8 mouse cellular contexts compared by ENCODE assay signal in the genomic region with DNA sequence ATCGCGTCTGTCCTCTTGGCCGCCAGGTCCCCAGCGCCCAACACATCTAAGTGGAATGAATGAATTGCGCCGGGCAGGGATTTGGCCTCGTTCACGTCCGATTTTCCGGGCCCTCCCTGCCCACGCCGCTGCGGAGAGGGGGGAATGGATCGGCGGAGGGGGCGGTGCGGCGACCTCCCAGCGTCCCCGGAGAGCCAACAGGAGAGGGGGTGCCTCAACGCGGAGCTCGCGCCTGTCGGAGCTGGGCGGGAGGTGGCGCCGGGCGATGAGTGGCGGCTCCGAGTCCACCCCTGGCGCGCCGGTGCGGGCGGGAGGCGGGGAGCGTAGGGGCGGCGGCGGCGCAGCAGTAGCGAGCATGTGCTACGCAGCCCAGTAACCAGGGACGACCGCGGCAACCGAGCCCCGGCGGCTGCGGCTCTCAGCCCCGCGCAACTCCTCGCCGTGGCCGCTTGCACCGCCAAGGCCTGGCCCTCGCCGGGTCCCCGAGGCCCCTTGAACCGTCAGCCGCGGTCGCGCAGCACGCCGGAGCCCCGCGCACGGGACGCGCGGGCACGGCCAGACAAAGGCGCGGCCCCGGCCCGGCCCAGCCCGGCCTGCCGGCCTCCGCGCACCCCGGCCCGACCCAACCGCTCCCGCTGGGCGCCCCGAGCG. TPM values are rescaled to one million over a fixed set of nuclear protein-coding genes. Genes with fewer than 3 reads are reported as not detected.
DNase-seq lines count a peak whose midpoint lies in the region; ATAC-seq lines count a peak whose summit lies in the region.

A gene (plus strand): TSS at position 333 of the 651 bp plus-strand sequence.

- H3K9me3 ChIP-seq in forebrain, embryonic 10.5 days = no peaks in the 10 kb centered on the region
- no peaks in the 10 kb centered on the region for H3K9me3 ChIP-seq in heart, embryonic 13.5 days
- no peaks in the 10 kb centered on the region for H3K9me3 ChIP-seq in kidney, embryonic 15.5 days (replicated peaks)
- no peaks in the 10 kb centered on the region for H3K9me3 ChIP-seq in midbrain, embryonic 16.5 days (replicated peaks; ENCODE audit: control insufficient read depth, low read length, poor library complexity, severe bottlenecking)

- H3K4me3 ChIP-seq in forebrain, embryonic 10.5 days = peak within 1 kb of the TSS; percentile 93
- peak within 1 kb of the TSS; percentile 84 for H3K4me3 ChIP-seq in heart, embryonic 13.5 days
- H3K4me3 ChIP-seq in kidney, embryonic 15.5 days (replicated peaks) = peak within 1 kb of the TSS; percentile 85
- peak within 1 kb of the TSS; percentile 99 for H3K4me3 ChIP-seq in midbrain, embryonic 16.5 days (ENCODE audit: low read depth, low read length)

- WGBS in forebrain, embryonic 10.5 days = under 1% methylated on average over 81 of the region's 89 CpGs
- under 1% methylated on average over 83 of the region's 89 CpGs for WGBS in heart, embryonic 13.5 days
- under 1% methylated on average over 75 of the region's 89 CpGs for WGBS in kidney, embryonic 15.5 days
- WGBS in midbrain, embryonic 16.5 days = under 1% methylated on average over 54 of the region's 89 CpGs

- peak within 1 kb of the TSS; percentile 93 for H3K4me2 ChIP-seq in heart, embryonic 13.5 days
- peak within 1 kb of the TSS; percentile 96 for H3K4me2 ChIP-seq in kidney, embryonic 15.5 days
- H3K4me2 ChIP-seq in midbrain, embryonic 16.5 days (ENCODE audit: low read length) = peak within 1 kb of the TSS; percentile 97

- peaks cover 64% of the 10 kb centered on the region for H3K27me3 ChIP-seq in forebrain, embryonic 10.5 days (ENCODE audit: poor library complexity, severe bottlenecking)
- peaks cover 21% of the 10 kb centered on the region; the same call in 1 of the 2 replicates for H3K27me3 ChIP-seq in heart, embryonic 13.5 days (replicated peaks)
- H3K27me3 ChIP-seq in kidney, embryonic 15.5 days = no peaks in the 10 kb centered on the region
- H3K27me3 ChIP-seq in midbrain, embryonic 16.5 days (ENCODE audit: control insufficient read depth, insufficient read depth, low read depth, low read length) = peaks cover 4% of the 10 kb centered on the region; the same call in 1 of the 2 replicates

- H3K36me3 ChIP-seq in forebrain, embryonic 10.5 days (replicated peaks) = peaks cover 24% of the 10 kb centered on the region
- peaks cover 15% of the 10 kb centered on the region; the same call in 1 of the 2 replicates for H3K36me3 ChIP-seq in heart, embryonic 13.5 days
- H3K36me3 ChIP-seq in kidney, embryonic 15.5 days = no peaks in the 10 kb centered on the region
- H3K36me3 ChIP-seq in midbrain, embryonic 16.5 days (ENCODE audit: control insufficient read depth, insufficient read depth, low read length) = no peaks in the 10 kb centered on the region

- H3K9ac ChIP-seq in heart, embryonic 13.5 days = peak within 1 kb of the TSS; percentile 94
- H3K9ac ChIP-seq in kidney, embryonic 15.5 days = peak within 1 kb of the TSS; percentile 90
- H3K9ac ChIP-seq in midbrain, embryonic 16.5 days (ENCODE audit: low read depth, low read length) = peak within 1 kb of the TSS; percentile 100

- peaks cover 67% of the 10 kb centered on the region for H3K4me1 ChIP-seq in forebrain, embryonic 10.5 days
- peaks cover 68% of the 10 kb centered on the region for H3K4me1 ChIP-seq in heart, embryonic 13.5 days
- H3K4me1 ChIP-seq in kidney, embryonic 15.5 days = peaks cover 73% of the 10 kb centered on the region
- peaks cover 34% of the 10 kb centered on the region for H3K4me1 ChIP-seq in midbrain, embryonic 16.5 days (ENCODE audit: control insufficient read depth, insufficient read depth, low read length)

- peak; percentile 49 to 58 for DNase-seq in B cell, adult 2 months
- peak; percentile 88 to 89 for DNase-seq in adrenal gland, postnatal 36 days
- peak; percentile 74 for DNase-seq in forebrain, embryonic 10.5 days (ENCODE audit: extremely low spot score, low spot score)
- DNase-seq in liver = peak; percentile 67
- DNase-seq in testis, postnatal 10 days (ENCODE audit: low spot score) = peak; percentile 77

- H3K27ac ChIP-seq in forebrain, embryonic 10.5 days = peak within 1 kb of the TSS; percentile 95
- peak within 1 kb of the TSS; percentile 90 for H3K27ac ChIP-seq in heart, embryonic 13.5 days (replicated peaks)
- peak within 1 kb of the TSS; percentile 82 for H3K27ac ChIP-seq in kidney, embryonic 15.5 days
- peak within 1 kb of the TSS; percentile 90 for H3K27ac ChIP-seq in midbrain, embryonic 16.5 days (ENCODE audit: low read length)

- ATAC-seq in heart, embryonic 13.5 days (ENCODE audit: extremely low read depth, insufficient number of reproducible peaks, low FRiP score, low TSS enrichment) = peak; percentile 53; the same call in 1 of the 2 replicates
- ATAC-seq in kidney, embryonic 15.5 days (replicated peaks; ENCODE audit: low FRiP score) = peak; percentile 77
- ATAC-seq in midbrain, embryonic 16.5 days = peak; percentile 90

RNA-seq across cellular contexts. Expression of the gene that starts here (rescaled TPM):
- total RNA-seq in adrenal gland, postnatal 36 days (2021) = 1 to 10 TPM; 3.9 to 7.8 TPM
- 43.3 and 47.8 TPM in 2 replicates for polyA plus RNA-seq in forebrain, embryonic 10.5 days (2016; fragmentation: Nextera tagmentation; extraction: Ambion mirVana)
- polyA plus RNA-seq in heart, embryonic 13.5 days (2015; fragmentation: Nextera tagmentation; extraction: Ambion mirVana) = 36.3 and 39.4 TPM in 2 replicates
- polyA plus RNA-seq in kidney, embryonic 15.5 days (2015; fragmentation: Nextera tagmentation; extraction: Ambion mirVana) = 42.0 and 43.2 TPM in 2 replicates
- polyA plus RNA-seq in midbrain, embryonic 16.5 days (2015; fragmentation: Nextera tagmentation; extraction: Ambion mirVana) = 148 and 164 TPM in 2 replicates

Comparison
In these comparisons a context has a peak if more than half of its experiments do, and no peak if none do; other contexts are left out.
1. Peak in every context shown above with its lines: DNase-seq, ATAC-seq, H3K4me3 ChIP-seq and H3K27ac ChIP-seq.